Mouse (Mus musculus) kidney, adult 9 months (tissue): ENCODE data around the gene Fam168a.
A peak's percentile ranks its signal among the peaks of the same experiment; 100 is the strongest.

Source experiments
- DNase-seq: peaks from one replicate; pipeline ENCODE4 v3.0.0; 2022

The Fam168a gene

DNA sequence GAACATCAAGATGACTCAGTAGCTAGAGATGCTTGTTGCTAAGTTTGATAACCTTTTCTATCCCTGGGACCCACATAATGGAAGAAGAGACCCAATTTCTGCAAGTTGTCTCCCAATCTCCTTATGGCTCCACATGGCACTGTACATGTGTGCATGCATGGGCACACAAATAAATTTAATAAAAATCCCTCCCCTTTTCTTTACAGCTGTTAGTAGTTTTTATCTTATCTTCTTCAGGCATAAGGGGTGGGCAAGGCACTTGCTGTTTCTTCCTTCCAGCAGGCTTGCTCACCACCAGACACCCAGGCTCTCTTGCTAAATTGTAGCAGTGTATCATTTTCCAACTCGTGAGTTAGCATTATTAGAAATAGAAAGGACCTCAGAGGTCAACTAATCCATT lies 79.6 kb downstream of the Fam168a start:
- no peak for DNase-seq

DNA sequence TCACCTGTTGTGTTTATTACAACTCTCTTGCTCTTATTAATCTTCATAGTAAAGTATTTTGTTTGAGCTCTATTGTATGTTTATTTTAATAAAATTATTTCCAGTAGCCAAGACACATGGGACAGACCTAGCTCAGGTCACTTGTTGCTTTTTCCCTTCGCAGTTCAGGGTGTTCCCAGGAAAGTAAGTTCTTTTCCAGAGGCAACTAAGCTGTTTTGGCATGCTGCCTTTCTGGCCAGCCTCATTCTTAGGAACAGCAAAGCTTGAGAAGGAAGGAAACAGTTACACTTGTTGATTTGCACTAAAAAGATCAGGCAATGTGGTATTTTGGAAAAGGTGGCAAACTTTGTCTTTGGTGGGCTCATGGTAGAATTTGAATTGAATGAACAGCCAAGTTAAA lies 81.9 kb downstream of the Fam168a start:
- peak; percentile 19 for DNase-seq

- DNase-seq = peak; percentile 50
These were observed 92.4 kb downstream of the Fam168a start for GRCm38 (mm10) chr7:100798810-100799209.

DNA sequence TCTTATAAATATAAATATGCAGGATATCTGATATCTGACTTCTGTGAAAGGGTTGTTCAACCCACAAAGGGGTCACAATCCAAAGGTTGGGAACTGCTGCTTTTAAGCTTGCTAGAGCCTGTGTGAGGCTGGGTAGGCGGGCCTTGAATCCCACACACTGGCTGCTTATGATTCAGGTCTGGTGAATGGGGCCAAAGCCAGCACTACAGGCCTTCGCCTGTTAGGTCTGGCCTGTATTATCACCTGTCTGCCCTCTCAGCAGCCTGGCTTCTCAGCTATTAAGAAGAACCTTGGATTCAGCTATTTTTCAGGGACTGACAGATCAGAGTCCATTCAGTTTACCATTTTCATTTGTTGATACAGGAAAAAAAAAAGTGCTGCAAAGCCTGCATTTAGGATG lies 99.0 kb downstream of the Fam168a start:
- peak; percentile 43 for DNase-seq

DNA sequence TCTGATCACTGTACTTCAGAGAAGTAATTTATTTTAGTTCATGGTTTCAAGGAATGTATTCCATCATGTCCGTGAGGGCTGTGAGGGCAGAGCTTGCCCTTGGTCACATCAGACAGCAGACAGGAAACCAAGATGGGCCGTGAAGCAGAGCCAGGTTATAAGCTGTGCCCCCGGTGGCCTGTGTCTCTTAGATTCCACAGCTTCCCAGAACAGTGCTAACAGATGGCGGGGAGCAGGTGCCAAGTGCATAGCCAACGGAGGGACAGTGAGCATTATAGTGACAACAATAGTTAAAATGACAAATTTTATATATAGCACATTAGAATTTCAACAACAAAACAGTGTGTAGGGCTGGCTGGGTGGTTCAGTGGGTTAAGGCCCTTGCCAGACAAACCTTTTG lies 105.5 kb downstream of the Fam168a start:
- no peak for DNase-seq

DNA sequence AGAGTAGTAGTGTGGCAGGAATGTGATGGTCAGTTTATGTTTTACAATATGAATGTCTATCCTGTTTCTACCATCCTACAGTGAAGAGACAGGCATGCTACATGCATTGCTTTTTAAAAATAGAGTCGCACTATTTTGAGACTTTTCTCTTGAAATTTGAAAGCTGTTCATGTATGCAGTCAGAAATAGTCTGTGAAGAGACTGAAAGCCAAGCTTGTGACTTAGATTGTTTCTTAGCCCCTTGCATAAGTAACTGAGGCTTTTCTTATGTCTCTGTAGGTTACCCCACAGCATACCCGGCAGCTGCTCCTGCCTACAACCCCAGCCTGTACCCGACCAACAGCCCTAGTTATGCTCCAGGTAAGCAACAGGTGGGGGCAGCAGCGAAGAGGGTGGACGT lies 106.2 kb downstream of the Fam168a start:
- no peak for DNase-seq

DNA sequence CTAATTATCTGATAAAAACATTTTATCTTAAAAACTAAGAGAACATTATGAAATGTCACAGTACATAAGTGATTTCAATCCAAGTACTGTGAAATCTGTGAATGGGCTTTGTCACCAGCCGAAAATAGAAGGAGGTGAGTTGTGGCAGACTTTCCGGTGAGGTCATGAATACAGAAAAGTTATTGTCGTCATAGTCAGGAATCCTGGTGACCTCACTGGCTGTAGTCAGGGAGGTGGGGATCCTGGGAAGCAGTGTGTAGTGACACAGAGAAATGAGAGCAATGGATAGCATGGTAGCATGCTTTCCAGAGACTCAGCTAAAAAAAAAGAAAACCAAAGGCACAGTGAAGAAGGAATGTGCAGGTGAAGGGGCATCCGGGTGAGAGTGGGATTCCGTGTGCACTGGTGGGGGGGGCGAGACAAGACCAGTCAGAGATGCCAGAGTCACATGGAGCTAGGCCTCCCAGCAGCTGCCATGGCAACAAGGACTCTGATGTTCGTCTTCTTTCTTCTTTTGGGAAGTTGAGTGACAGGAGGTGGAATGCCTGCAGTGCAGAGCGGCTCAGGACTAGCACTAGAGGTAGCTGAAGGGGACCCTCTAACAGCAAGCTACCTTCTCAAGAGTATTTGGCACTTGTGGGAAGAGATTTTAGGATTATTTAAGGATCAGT lies 109.6 kb downstream of the Fam168a start:
- no peak for DNase-seq

DNA sequence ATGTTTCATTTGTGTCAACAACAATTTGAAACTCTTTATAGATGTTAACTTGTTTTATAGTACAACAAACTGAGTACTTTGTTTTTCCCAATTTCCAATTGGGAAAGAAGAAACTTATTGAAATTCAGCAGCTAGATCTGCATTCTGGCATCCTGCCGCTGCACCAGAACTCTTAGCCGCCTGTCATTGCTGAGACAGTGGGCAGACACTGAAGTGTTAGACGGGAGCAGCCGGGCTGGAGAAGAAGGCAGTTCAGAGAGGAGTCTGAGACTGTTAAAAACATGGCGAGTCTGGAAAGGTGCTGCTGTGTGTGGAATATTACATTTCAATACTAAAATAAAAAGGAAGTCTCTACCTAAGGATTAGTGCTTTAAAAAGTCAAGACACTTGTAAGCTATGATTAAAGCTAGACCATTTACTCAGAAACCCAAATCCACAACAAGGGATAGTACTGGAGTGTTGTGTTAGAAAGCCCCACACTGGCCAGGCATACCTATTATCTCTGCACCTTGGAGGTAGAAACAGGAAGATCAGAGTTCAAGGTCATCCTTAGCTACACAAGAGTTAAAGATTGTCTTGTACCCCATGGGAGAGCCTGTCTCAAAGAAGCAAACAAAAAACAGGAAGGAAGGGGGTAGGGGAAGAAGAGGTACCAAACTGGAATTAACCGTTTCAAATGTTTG lies 110.5 kb downstream of the Fam168a start:
- DNase-seq = no peak

DNA sequence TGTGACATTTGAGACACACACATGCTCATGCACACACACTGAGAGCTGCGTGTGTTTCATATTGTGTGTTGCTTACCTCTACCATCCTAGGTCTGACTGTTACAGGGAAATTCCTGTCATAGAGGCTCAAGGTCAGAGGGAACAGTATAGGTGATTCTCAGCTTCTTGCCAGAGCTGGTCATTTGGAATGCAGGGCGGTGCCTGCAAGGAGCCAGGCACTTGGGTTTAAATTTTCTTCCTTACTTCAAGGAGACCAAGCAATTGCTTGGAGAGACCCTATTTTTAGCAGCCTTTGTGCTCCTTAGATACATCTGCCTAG lies 111.0 kb downstream of the Fam168a start:
- no peak for DNase-seq

- peak; percentile 20 for DNase-seq
These were observed 112.1 kb downstream of the Fam168a start for GRCm38 (mm10) chr7:100818401-100819064.

DNA sequence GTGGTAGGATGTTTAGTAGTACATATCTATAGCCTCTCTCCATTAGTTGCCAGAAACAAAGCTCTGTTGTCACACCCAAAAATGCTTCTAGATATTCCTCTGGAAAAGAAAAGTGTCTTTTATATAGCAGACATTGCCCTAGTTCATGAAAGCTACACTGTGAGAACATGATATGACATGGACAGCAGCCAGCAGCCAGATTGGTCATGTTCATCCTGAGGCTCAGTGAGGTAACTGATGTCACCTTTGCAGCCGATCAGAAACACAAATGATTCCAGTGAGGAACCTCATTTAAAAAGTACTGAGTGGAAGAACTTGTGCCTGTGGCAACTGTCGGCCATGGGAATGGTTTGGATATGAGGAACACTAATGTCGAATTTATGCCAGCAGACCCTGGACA lies 118.2 kb downstream of the Fam168a start:
- no peak for DNase-seq

GRCm38 (mm10) chr7:100828549-100828948 lies 122.1 kb downstream of the Fam168a start:
- no peak for DNase-seq

DNA sequence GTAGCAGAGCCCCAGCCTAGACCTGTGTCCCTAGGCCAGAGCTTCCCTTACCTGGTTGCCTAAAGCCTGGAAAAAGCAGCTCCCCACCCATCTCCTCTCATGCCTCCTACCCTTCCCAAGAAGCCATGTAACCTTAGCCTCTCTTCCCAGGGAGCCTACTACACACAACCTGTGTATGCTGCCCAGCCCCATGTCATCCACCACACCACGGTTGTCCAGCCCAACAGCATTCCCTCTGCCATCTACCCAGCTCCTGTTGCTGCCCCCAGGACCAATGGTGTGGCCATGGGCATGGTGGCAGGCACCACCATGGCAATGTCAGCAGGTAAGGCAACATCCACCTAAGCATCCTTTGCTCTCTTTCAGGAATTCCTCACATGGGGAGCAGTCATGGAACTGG lies 127.4 kb downstream of the Fam168a start:
- DNase-seq = no peak

- DNase-seq = no peak
These were observed 128.7 kb downstream of the Fam168a start for GRCm38 (mm10) chr7:100835168-100835567.

DNA sequence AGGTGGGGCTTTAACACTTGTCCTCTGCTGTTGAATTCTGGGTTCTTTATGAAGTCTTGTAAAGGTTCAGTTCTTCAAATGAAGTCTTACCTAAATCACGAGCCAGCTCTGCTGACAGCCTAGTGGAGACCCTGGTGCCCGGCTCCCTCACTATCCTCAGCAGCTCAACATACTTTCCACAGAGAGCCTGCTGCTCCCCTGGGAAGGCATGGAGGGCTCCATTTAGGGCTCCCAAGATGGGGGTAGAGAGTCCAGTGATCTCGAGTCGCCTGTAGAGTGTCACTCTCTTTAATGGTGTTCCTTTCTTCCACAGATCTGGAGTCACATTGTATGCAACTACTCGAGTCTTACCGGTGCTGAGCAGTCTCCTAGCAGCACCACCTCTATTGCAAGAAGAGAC lies 129.3 kb downstream of the Fam168a start:
- no peak for DNase-seq

DNA sequence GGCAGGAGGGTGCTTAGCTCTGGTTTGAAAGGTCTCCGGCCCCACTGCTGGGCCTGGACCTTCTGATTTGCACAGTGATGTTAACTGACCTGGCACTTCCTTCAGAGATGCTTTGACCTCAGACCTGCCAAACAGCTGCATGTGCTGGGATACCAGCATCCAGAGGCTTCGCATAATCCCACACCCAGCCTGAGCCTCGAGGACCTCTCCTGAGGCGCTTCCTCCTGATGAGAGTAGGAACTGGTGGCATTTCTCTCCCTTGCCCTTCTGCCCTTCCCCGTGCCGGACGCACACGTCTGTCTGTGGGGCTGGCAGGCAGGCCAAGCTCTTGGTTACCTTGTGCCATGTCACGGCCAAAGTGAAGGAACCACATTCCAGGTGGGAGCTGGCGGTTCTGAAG lies 130.2 kb downstream of the Fam168a start:
- no peak for DNase-seq

GRCm38 (mm10) chr7:100837701-100838100 lies 131.3 kb downstream of the Fam168a start:
- DNase-seq = peak; percentile 61

- no peak for DNase-seq
These were observed 133.4 kb downstream of the Fam168a start for GRCm38 (mm10) chr7:100839632-100840402.

DNA sequence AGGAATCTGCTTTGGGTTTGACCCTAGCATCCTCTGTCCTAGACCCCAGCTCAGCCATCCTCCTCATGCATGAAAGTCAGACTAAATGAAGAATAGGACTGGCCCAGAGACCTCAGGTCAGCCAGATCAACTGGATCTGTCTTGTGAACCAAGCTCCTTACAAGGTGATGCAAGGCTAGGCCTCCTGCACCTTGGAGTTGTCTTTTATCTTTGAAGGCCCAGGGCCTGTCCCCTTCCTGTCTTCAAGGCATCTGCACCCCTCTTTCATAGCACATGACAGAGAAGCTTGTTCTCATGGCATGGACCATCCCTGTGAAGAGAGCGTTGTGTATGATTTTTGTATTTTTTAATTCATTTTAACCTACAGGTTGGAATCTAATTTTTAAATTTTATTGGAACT lies 134.5 kb downstream of the Fam168a start:
- DNase-seq = no peak

DNA sequence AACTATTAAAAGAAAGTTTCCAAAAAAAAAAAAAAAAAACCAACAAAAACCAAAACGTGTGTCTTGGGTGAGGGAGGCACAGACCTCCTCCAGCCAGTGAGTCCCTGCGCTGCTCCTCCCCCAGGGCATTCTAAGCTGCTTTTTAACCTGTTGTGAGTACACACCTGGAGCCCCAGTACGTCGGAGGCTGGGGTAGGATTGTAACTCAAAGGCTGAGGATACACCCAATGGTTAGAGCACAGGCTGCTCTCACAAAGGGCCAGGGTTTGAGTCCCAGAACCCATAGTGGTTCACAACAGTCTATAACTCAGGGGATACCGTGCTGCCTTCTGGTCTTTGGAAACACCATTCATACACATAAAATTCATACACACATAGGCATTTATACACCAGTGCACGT lies 135.2 kb downstream of the Fam168a start:
- DNase-seq = no peak

DNA sequence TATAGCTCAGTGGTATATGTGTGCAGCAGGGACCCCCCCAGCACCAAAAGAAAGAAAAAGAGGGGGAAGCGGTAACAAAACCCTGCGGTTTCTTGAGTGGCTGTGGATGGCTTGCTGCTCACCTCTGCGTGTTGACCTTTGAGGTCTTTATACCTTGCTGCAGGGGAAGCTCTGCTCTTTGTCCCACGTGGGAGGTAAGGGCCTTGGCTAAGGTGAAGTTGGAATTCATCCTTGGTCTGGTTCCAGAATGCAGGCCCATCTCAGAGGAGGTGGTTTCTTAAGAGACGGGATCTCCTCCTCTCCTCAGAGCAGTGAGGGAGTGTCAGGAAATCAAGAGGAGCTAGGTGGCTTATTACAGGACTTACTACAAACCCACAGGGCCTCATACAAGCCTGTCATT lies 135.7 kb downstream of the Fam168a start:
- DNase-seq = peak; percentile 49

DNA sequence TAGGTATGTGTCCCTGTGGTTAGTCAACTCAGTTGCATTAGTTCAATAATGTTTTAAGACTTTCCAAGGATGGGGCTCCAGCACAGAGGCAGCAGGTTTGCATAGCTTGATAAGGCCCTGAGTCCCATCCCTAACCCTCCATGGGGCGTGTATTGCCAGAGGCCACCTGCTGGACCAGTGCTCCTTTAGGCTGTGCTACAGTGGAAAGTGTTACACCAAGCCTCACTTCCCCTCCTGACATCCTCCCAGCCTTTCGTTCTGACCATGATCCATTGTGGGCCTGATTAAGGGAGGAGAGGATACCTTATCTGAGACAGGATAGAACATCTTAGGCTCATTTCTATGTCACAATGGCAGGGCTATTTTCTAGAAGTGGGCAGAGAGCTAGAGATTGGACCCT lies 137.4 kb downstream of the Fam168a start:
- no peak for DNase-seq

DNA sequence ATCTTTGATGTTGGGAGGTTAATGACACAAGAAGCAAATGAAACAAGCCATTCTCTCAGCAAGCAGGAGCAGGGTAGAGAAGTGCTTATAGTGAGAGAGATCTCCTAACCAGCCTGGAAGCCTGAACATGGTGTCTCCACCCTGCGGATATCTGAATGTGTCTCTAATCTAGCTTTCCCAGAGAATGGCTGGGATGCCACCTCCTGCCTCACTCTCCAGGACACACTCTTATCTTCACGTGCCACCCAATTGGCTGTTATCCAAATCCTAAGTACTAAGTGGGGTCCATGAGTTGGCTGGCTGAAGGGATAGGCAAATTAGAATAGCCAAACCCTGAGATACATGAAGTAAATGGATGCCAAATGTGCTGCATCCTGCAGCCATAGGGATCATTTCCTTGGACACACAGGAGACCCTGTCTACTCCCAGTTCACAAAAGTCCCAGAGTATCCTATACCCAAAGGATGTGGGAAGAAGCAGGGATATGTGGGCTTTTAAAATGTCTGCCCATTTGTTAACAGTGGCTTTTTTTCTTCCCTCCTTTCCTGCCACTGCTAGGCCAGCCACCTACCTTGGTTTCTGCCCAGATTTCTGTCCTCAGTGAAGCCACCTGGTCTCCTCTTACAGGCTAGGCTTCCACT lies 138.1 kb downstream of the Fam168a start:
- no peak for DNase-seq
